Mouse (Mus musculus): ENCODE measurements around the gene Ano2. TPM values are rescaled to one million over a fixed set of nuclear protein-coding genes. Genes with fewer than 3 reads are reported as not detected.
A peak's percentile ranks its signal among the peaks of the same experiment; 100 is the strongest.

Gene Ano2
- polyA plus RNA-seq (2015; fragmentation: Nextera tagmentation; extraction: Ambion mirVana), result 0.59 and 0.83 TPM in 2 replicates

DNA sequence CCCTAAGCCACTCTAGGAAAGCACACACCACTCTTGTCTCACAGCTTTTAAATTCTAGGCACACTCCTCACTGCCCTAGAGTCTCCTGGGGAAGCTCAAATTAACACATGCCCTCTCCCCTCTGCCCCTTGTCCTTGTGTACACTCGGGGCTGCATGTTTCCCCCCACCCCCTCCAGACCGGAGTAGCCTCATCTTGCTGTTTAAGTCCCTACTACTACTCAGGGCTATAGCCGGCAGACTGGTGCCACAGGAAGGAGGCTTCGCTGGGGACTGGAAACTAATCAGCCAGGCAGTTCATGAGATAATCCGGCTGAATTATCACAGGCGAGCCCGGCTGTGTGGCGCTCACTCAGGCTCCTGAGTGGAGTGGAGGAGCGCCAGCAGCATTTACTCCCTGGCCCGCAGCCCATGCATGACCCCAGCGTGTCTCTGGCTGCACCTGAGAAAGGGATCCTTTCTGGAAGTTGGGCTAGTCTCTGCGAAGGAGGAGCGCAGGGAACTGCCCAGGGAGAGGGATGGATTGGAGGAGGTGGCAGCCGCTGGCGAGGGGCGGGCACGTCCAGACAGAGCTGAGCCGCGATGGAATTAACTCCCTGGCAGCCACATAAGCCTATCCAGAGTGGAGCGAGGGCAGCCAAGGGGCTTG, at the start of gene Ano2:
TSS of gene Ano2 (plus strand) at position 363 of the 647 bp plus-strand sequence.
- H3K36me3 ChIP-seq, result no peaks in the 10 kb centered on the region
- H3K4me1 ChIP-seq, result peaks cover 13% of the 10 kb centered on the region
- H3K27ac ChIP-seq (replicated peaks), result no peak within 1 kb of the TSS
- H3K4me2 ChIP-seq, result peak within 1 kb of the TSS; percentile 64
- H3K9ac ChIP-seq (replicated peaks), result peak within 1 kb of the TSS; percentile 12
- H3K9me3 ChIP-seq (replicated peaks), result no peaks in the 10 kb centered on the region
- H3K27me3 ChIP-seq (replicated peaks), result 0 out of 2 replicates have a peak, but pooled peaks cover 3% of the 10 kb centered on the region
- ATAC-seq (ENCODE audit: low FRiP score), result peak; percentile 65
- H3K4me3 ChIP-seq (replicated peaks), result peak within 1 kb of the TSS; percentile 30
- 8% methylated on average over 20 of the region's 20 CpGs for WGBS

DNA sequence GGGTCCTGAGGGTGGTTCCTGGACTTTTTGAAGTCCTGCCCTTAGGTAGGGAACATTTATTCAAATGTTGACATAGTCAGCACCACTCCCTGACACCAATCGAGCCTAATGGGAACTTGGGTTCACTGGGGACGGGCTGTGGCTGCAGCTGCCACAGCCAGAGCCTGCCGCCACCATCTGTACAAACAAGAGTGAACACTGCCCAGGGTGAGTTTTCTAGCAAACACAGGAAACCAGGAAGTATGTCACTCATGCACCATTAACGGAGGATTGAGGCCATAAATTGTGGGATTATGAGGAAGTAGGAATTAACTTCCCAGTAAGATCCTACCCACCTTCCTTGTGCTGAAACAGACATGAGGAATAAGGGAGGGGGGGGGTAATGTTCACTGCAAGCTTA, 49.7 kb upstream of the Ano2 start:
- 73% methylated on average over 4 of the region's 4 CpGs for WGBS
- no peak overlapping the region for H3K4me3 ChIP-seq (replicated peaks)
- H3K27me3 ChIP-seq (replicated peaks), result no peaks in the 10 kb centered on the region
- ATAC-seq (ENCODE audit: low FRiP score), result no peak
- H3K36me3 ChIP-seq, result no peaks in the 10 kb centered on the region
- no peak overlapping the region for H3K27ac ChIP-seq (replicated peaks)
- no peak overlapping the region for H3K9ac ChIP-seq (replicated peaks)
- no peak overlapping the region for H3K4me2 ChIP-seq
- no peaks in the 10 kb centered on the region for H3K4me1 ChIP-seq
- H3K9me3 ChIP-seq (replicated peaks), result no peaks in the 10 kb centered on the region

DNA sequence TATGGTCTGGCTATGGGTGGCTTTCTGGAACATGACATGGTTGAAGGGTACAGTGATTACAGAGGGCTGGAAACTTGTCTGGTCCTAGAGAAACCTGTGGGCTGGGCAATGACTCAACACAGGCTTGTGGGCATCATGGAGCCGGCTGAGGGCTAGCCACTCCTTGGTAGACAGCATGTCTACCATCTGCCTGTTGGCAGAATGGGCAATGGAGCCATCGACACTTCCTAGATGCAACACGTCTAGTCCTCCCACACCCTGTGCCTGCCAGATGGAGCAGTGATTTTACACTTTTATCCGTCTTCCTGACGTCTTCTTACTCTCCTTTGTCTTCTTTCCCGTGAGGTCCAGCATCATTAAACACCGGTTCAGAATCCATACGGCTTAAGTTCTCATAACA, 49.1 kb upstream of the Ano2 start:
- no peak overlapping the region for H3K9ac ChIP-seq (replicated peaks)
- no peak overlapping the region for H3K4me2 ChIP-seq
- H3K27me3 ChIP-seq (replicated peaks), result no peaks in the 10 kb centered on the region
- H3K36me3 ChIP-seq, result no peaks in the 10 kb centered on the region
- H3K27ac ChIP-seq (replicated peaks), result no peak overlapping the region
- WGBS, result 75% methylated on average over 8 of the region's 8 CpGs
- H3K4me1 ChIP-seq, result no peaks in the 10 kb centered on the region
- H3K9me3 ChIP-seq (replicated peaks), result no peaks in the 10 kb centered on the region
- no peak for ATAC-seq (ENCODE audit: low FRiP score)
- H3K4me3 ChIP-seq (replicated peaks), result no peak overlapping the region

DNA sequence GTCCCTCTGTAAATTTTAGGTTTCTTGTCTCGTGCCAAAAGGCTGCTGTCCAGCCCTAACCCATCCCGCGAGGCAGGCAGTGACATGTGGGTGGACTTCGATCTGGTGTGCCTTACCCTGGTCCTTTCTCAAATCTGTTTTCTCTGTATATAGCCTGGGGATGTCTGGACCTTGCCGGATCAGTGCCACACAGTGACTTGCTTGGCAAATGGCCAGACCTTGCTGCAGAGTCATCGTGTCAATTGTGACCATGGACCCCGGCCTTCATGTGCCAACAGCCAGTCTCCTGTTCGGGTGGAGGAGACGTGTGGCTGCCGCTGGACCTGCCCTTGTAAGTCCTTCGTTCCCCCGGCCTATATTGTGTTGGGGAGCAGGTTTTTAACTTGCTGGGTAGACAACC, 41.3 kb upstream of the Ano2 start:
- Histone ChIP-seq H3K4me3 (replicated peaks) (no peak overlapping the region), H3K4me2 (no peak overlapping the region), H3K9ac (replicated peaks) (no peak overlapping the region), H3K27me3 (replicated peaks) (no peaks in the 10 kb centered on the region), H3K27ac (replicated peaks) (no peak overlapping the region), H3K36me3 (no peaks in the 10 kb centered on the region), H3K4me1 (no peaks in the 10 kb centered on the region), H3K9me3 (replicated peaks) (no peaks in the 10 kb centered on the region)
- ATAC-seq (ENCODE audit: low FRiP score), result no peak
- 88% methylated on average over 12 of the region's 12 CpGs for WGBS

DNA sequence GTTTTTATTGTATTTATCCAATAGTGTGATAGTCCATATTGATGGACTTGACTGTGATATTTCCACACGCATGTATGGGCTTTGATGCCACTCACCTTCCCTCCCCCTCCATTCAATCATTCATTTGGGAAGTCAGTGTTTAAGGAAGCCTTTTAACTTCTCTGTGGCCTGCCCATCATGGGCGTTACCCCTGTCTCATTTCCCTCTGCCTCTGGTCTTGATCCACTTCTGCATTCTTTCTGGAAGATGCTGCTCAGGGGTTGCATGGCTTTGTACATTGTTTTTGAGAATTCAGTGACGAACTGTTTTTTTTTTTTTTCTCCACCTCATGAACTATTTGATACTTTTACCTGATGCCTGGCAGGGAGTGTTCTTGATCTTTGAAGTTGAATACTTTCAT, 38.9 kb upstream of the Ano2 start:
- no peaks in the 10 kb centered on the region for H3K4me1 ChIP-seq
- H3K9me3 ChIP-seq (replicated peaks), result no peaks in the 10 kb centered on the region
- no peak overlapping the region for H3K4me3 ChIP-seq (replicated peaks)
- H3K4me2 ChIP-seq, result no peak overlapping the region
- no peak for ATAC-seq (ENCODE audit: low FRiP score)
- no peak overlapping the region for H3K9ac ChIP-seq (replicated peaks)
- no peaks in the 10 kb centered on the region for H3K36me3 ChIP-seq
- H3K27me3 ChIP-seq (replicated peaks), result no peaks in the 10 kb centered on the region
- WGBS, result 82% methylated on average over 3 of the region's 3 CpGs
- no peak overlapping the region for H3K27ac ChIP-seq (replicated peaks)

DNA sequence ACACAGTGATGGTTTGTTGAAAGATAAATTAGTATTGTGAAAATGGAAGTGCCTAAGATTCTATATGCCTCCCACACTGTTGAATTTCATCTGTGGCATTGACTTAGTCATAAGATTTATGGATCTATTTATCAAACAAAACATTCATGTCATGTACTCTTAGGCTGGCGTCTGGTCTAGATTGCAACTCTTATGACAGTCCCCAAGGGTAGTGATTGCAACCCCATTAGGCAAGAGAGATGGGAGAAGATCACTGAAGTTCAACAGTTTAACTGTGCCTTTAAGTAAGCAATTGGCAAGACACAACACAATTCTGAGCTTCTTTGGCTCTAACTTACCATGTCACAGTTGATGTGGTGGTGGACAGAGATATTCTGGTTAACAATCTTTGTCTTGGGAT, 36.8 kb upstream of the Ano2 start:
- 74% methylated on average over 1 of the region's 1 CpGs for WGBS
- H3K4me3 ChIP-seq (replicated peaks), result no peak overlapping the region

DNA sequence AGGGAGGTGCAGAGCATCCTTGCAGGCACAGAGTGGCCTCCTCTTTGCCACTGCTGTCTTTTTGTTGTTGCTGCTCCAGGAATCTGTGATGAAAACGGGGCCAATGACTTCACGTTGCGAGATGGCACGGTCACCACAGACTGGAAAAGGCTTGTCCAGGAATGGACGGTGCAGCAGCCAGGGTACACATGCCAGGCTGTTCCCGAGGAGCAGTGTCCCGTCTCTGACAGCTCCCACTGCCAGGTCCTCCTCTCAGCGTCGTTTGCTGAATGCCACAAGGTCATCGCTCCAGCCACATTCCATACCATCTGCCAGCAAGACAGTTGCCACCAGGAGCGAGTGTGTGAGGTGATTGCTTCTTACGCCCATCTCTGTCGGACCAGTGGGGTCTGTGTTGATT, 33.3 kb upstream of the Ano2 start:
- H3K4me2 ChIP-seq, result no peak overlapping the region
- no peaks in the 10 kb centered on the region for H3K9me3 ChIP-seq (replicated peaks)
- no peaks in the 10 kb centered on the region for H3K4me1 ChIP-seq
- no peak overlapping the region for H3K27ac ChIP-seq (replicated peaks)
- WGBS, result 85% methylated on average over 13 of the region's 13 CpGs
- no peak overlapping the region for H3K9ac ChIP-seq (replicated peaks)
- H3K36me3 ChIP-seq, result no peaks in the 10 kb centered on the region
- no peak for ATAC-seq (ENCODE audit: low FRiP score)
- H3K4me3 ChIP-seq (replicated peaks), result no peak overlapping the region
- no peaks in the 10 kb centered on the region for H3K27me3 ChIP-seq (replicated peaks)

More for the DNA sequence above, 36.8 kb upstream of the Ano2 start:
- Histone ChIP-seq H3K4me2 (no peak overlapping the region), H3K9ac (replicated peaks) (no peak overlapping the region), H3K27ac (replicated peaks) (no peak overlapping the region), H3K4me1 (no peaks in the 10 kb centered on the region), H3K27me3 (replicated peaks) (no peaks in the 10 kb centered on the region), H3K36me3 (no peaks in the 10 kb centered on the region), H3K9me3 (replicated peaks) (no peaks in the 10 kb centered on the region)
- no peak for ATAC-seq (ENCODE audit: low FRiP score)

DNA sequence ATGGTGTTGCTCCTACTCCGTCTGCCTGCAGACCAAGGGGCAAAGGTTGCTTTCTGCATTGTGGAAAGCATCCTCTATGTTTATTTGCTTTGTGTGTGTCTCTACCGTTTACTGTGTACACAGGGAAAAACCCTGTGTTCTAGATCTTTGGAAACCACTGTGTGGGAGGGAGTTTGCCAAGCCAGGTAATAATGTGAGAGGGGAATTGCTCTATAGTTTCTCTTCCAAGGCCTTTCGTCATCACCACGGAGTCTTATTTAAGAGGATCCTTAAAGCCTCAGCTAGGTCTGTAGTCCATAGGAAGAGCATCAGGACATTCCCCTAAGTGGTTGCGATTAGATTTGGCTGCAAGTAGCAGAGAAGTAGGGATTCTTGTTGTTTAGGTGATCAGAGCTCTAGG, 32.3 kb upstream of the Ano2 start:
- ATAC-seq (ENCODE audit: low FRiP score), result no peak
- Histone ChIP-seq H3K9ac (replicated peaks) (no peak overlapping the region), H3K4me2 (no peak overlapping the region), H3K27me3 (replicated peaks) (no peaks in the 10 kb centered on the region), H3K4me3 (replicated peaks) (no peak overlapping the region), H3K27ac (replicated peaks) (no peak overlapping the region), H3K4me1 (no peaks in the 10 kb centered on the region), H3K36me3 (no peaks in the 10 kb centered on the region), H3K9me3 (replicated peaks) (no peaks in the 10 kb centered on the region)
- WGBS, result 89% methylated on average over 5 of the region's 5 CpGs

DNA sequence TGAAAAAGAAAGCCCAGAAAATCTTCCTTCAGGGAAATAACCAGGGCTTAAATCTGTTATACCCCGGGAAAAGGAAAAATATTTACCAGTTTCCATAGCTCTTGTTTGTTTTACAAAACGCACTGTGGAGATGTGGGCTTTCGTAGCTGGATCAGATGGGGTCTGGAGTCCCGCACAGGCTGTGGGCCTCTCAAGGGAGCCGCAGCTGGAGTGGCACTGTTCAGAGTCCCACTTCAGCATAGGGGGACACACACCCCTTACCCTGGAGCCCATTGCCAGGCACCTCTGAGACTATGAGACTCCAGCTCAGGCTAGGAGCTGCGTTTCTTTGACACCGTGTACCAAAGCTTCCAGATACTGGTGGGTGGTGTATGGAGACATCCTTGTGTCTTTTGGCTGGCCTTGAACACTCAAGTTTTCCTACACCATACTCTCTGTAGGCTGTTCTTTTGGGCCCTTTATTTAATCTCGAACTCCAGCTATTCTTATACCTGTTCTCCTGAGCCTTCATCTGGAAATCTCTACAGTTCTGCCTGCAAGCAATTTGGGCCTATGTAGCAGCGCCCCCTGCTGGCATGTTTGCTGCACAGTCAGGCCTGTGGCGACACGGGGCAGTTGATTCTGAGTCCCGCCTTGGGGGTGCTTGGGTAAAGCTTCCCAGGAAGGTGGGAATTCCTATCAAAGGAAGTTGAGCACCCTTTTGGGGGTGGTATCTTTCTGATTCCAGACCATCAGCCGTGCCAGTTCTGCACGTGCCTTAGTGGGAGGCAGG, 28.9 kb upstream of the Ano2 start:
- no peaks in the 10 kb centered on the region for H3K4me1 ChIP-seq
- no peak overlapping the region for H3K27ac ChIP-seq (replicated peaks)
- WGBS, result 47% methylated on average over 14 of the region's 14 CpGs
- H3K27me3 ChIP-seq (replicated peaks), result no peaks in the 10 kb centered on the region
- no peaks in the 10 kb centered on the region for H3K36me3 ChIP-seq
- no peak overlapping the region for H3K4me3 ChIP-seq (replicated peaks)
- no peak overlapping the region for H3K4me2 ChIP-seq
- no peak for ATAC-seq (ENCODE audit: low FRiP score)
- no peak overlapping the region for H3K9ac ChIP-seq (replicated peaks)
- no peaks in the 10 kb centered on the region for H3K9me3 ChIP-seq (replicated peaks)

DNA sequence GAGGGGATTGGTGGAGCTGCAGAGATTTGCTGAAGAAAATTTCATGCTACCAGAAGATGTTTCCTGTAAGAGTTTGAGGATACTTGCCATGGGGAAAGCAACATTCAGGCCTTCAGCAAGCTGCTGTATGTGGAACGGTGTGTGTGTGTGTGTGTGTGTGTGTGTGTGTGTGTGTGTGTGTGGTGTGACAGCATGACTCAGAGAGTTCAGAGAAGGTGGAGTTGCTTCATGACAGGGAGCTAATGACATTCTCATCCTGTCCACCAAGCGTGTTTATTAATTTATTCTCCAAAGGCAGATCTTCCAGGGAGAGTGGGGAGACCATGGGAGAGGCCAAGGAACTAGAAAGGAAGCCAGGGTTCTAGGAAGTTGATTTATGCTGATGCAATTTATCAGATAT, 26.3 kb upstream of the Ano2 start:
- no peak overlapping the region for H3K27ac ChIP-seq (replicated peaks)
- ATAC-seq (ENCODE audit: low FRiP score), result no peak

DNA sequence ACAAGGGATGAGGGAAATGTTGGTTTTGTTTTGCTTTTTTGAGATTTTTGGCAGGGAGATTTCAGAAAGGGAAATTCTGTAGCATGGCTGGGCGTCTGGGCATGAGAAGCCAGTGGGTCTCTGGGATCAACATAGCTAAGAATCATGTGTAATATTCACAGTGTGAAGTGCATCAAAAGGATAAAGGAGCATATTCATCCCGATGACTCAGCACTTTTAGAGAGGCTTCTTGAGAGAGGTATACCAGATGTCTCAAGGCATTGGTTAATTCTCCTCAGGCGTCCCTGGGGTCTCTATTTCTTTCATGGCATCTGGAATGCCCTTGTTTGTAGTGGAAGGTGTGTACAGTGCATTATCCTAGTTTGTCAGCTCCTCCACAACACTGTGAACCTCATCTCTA, 18.4 kb upstream of the Ano2 start:
- Histone ChIP-seq H3K4me3 (replicated peaks) (no peak overlapping the region), H3K27ac (replicated peaks) (no peak overlapping the region), H3K9ac (replicated peaks) (no peak overlapping the region), H3K27me3 (replicated peaks) (no peaks in the 10 kb centered on the region), H3K4me2 (no peak overlapping the region), H3K4me1 (no peaks in the 10 kb centered on the region), H3K9me3 (replicated peaks) (no peaks in the 10 kb centered on the region), H3K36me3 (no peaks in the 10 kb centered on the region)
- no peak for ATAC-seq (ENCODE audit: low FRiP score)
- WGBS, result 87% methylated on average over 3 of the region's 3 CpGs

More for the DNA sequence above, 26.3 kb upstream of the Ano2 start:
- H3K27me3 ChIP-seq (replicated peaks), result no peaks in the 10 kb centered on the region
- no peak overlapping the region for H3K4me2 ChIP-seq
- no peaks in the 10 kb centered on the region for H3K4me1 ChIP-seq
- H3K36me3 ChIP-seq, result no peaks in the 10 kb centered on the region
- H3K4me3 ChIP-seq (replicated peaks), result no peak overlapping the region
- no peak overlapping the region for H3K9ac ChIP-seq (replicated peaks)
- WGBS, result 90% methylated on average over 2 of the region's 2 CpGs
- no peaks in the 10 kb centered on the region for H3K9me3 ChIP-seq (replicated peaks)

DNA sequence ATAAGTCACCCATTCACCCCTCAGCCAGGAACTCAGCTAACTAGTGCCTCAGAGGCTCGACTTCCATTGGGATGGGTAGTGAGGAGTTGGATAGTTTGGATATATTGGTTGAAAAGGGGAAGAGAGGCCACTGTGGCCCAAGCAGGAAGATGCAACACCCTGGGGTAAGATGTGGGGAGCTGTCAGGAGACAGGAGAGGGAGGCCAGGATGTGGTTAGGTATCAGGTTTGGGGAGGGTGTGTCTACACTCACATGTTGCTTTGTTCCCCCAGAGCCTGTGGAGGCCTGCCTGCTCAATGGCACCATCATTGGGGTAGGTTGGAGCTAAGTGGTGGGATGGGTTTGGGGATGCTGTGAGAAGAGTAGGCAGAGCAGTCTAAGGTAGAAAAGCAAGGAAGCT, 11.7 kb upstream of the Ano2 start:
- Histone ChIP-seq H3K36me3 (no peaks in the 10 kb centered on the region), H3K4me3 (replicated peaks) (no peak overlapping the region), H3K27ac (replicated peaks) (no peak overlapping the region), H3K9me3 (replicated peaks) (no peaks in the 10 kb centered on the region), H3K4me1 (no peaks in the 10 kb centered on the region), H3K4me2 (no peak overlapping the region), H3K27me3 (replicated peaks) (no peaks in the 10 kb centered on the region), H3K9ac (replicated peaks) (no peak overlapping the region)
- 79% methylated on average over 1 of the region's 1 CpGs for WGBS
- no peak for ATAC-seq (ENCODE audit: low FRiP score)

Data from neural tube, embryonic 15.5 days (tissue).